Mouse (Mus musculus) induced T-regulatory cell, adult 2 months (primary cell): ENCODE data around the gene Thumpd2.

Source experiments
- DNase-seq: peaks from one replicate; pipeline ENCODE4 v3.0.0-alpha.2; 2012; ENCODE audit warnings: low read depth

Thumpd2 gene

GRCm38 (mm10) chr17:81064979-81065311 is at the start of gene Thumpd2:
Thumpd2 (minus strand) TSS chr17:81065082.
- peak; percentile 94 for DNase-seq

- no peak for DNase-seq
Measured at GRCm38 (mm10) chr17:81104237-81104636, 39.4 kb upstream of the Thumpd2 start.

- DNase-seq = no peak
Measured at GRCm38 (mm10) chr17:81102866-81103265, 38.0 kb upstream of the Thumpd2 start.

GRCm38 (mm10) chr17:81098444-81098843 is 33.6 kb upstream of the Thumpd2 start:
- DNase-seq = peak; percentile 6

GRCm38 (mm10) chr17:81096490-81096889 is 31.6 kb upstream of the Thumpd2 start:
- DNase-seq = no peak

- DNase-seq = no peak
Measured at GRCm38 (mm10) chr17:81092794-81093193, 27.9 kb upstream of the Thumpd2 start.

GRCm38 (mm10) chr17:81088866-81089265 is 24.0 kb upstream of the Thumpd2 start:
- no peak for DNase-seq

- no peak for DNase-seq
Measured at GRCm38 (mm10) chr17:81087735-81088134, 22.9 kb upstream of the Thumpd2 start.

GRCm38 (mm10) chr17:81064279-81064978 is 453 bp downstream of the Thumpd2 start:
- DNase-seq = no peak

- DNase-seq = peak; percentile 26
Measured at GRCm38 (mm10) chr17:81063346-81063745, 1.5 kb downstream of the Thumpd2 start.

GRCm38 (mm10) chr17:81062349-81062871 is 2.5 kb downstream of the Thumpd2 start:
- DNase-seq = no peak

GRCm38 (mm10) chr17:81056796-81057381 is 8.0 kb downstream of the Thumpd2 start:
- no peak for DNase-seq

GRCm38 (mm10) chr17:81056035-81056434 is 8.8 kb downstream of the Thumpd2 start:
- no peak for DNase-seq

- no peak for DNase-seq
Measured at GRCm38 (mm10) chr17:81055522-81055921, 9.4 kb downstream of the Thumpd2 start.

GRCm38 (mm10) chr17:81053274-81053673 is 11.6 kb downstream of the Thumpd2 start:
- DNase-seq = no peak

GRCm38 (mm10) chr17:81047930-81048564 is 16.8 kb downstream of the Thumpd2 start:
- DNase-seq = no peak

GRCm38 (mm10) chr17:81045525-81046150 is 19.2 kb downstream of the Thumpd2 start:
- peak; percentile 76 for DNase-seq

- DNase-seq = peak; percentile 40
Measured at GRCm38 (mm10) chr17:81045115-81045514, 19.8 kb downstream of the Thumpd2 start.

- DNase-seq = no peak
Measured at GRCm38 (mm10) chr17:81044356-81044755, 20.5 kb downstream of the Thumpd2 start.

GRCm38 (mm10) chr17:81041662-81042061 is 23.2 kb downstream of the Thumpd2 start:
- DNase-seq = no peak

- no peak for DNase-seq
Measured at GRCm38 (mm10) chr17:81038707-81039408, 26.0 kb downstream of the Thumpd2 start.

- DNase-seq = no peak
Measured at GRCm38 (mm10) chr17:81035354-81035753, 29.5 kb downstream of the Thumpd2 start.
